Mouse (Mus musculus) spleen, adult 12 weeks (tissue): ENCODE measurements around the gene Sox30.
A peak's percentile ranks its signal among the peaks of the same experiment; 100 is the strongest.

ENCODE experiments used
- DNase-seq: peaks from one replicate; pipeline ENCODE4 v3.0.0; 2022; ENCODE audit warnings: low spot score

Sox30 gene

GRCm38 (mm10) chr11:45979946-45980892 is at the start of gene Sox30:
TSS of gene Sox30 (plus strand) at chr11:45980310.
- DNase-seq, result no peak

GRCm38 (mm10) chr11:45932771-45933170 is 47.3 kb upstream of the Sox30 start:
- no peak for DNase-seq

- no peak for DNase-seq
Measured at GRCm38 (mm10) chr11:45937478-45937877, 42.6 kb upstream of the Sox30 start.

GRCm38 (mm10) chr11:45938917-45939316 is 41.2 kb upstream of the Sox30 start:
- no peak for DNase-seq

- DNase-seq, result no peak
Measured at GRCm38 (mm10) chr11:45942281-45942680, 37.8 kb upstream of the Sox30 start.

- DNase-seq, result no peak
Measured at GRCm38 (mm10) chr11:45943108-45943705, 36.9 kb upstream of the Sox30 start.

- DNase-seq, result no peak
Measured at GRCm38 (mm10) chr11:45943891-45944642, 36.0 kb upstream of the Sox30 start.

- DNase-seq, result peak; percentile 99
Measured at GRCm38 (mm10) chr11:45944643-45945156, 35.4 kb upstream of the Sox30 start, which contains the start of gene Lsm11. TSS of gene Lsm11 (minus strand) at chr11:45944935.

GRCm38 (mm10) chr11:45946796-45947195 is 33.3 kb upstream of the Sox30 start:
- DNase-seq, result no peak

GRCm38 (mm10) chr11:45947491-45947890 is 32.6 kb upstream of the Sox30 start:
- DNase-seq, result no peak

GRCm38 (mm10) chr11:45955127-45955627 is 24.9 kb upstream of the Sox30 start, which contains the start of gene Thg1l:
TSS of gene Thg1l (minus strand) at chr11:45955494.
- peak; percentile 88 for DNase-seq

GRCm38 (mm10) chr11:45959598-45959997 is 20.5 kb upstream of the Sox30 start:
- no peak for DNase-seq

- DNase-seq, result no peak
Measured at GRCm38 (mm10) chr11:45960003-45960402, 20.1 kb upstream of the Sox30 start.

- no peak for DNase-seq
Measured at GRCm38 (mm10) chr11:45966896-45967295, 13.2 kb upstream of the Sox30 start.

GRCm38 (mm10) chr11:45968466-45968865 is 11.6 kb upstream of the Sox30 start:
- DNase-seq, result no peak

- DNase-seq, result no peak
Measured at GRCm38 (mm10) chr11:45973635-45974034, 6.5 kb upstream of the Sox30 start.

GRCm38 (mm10) chr11:45974466-45974865 is 5.6 kb upstream of the Sox30 start:
- DNase-seq, result no peak

- no peak for DNase-seq
Measured at GRCm38 (mm10) chr11:45976061-45976460, 4.0 kb upstream of the Sox30 start.

GRCm38 (mm10) chr11:45980893-45981253 is 763 bp downstream of the Sox30 start:
- DNase-seq, result no peak

- no peak for DNase-seq
Measured at GRCm38 (mm10) chr11:45991604-45992003, 11.5 kb downstream of the Sox30 start.

GRCm38 (mm10) chr11:45992087-45992486 is 12.0 kb downstream of the Sox30 start:
- DNase-seq, result no peak

GRCm38 (mm10) chr11:46016061-46016460 is 36.0 kb downstream of the Sox30 start:
- peak; percentile 22 for DNase-seq
